Mouse (Mus musculus) gastrocnemius, adult 18-20 months (tissue): ENCODE results near the gene Mypop. TPM values are rescaled to one million over a fixed set of nuclear protein-coding genes. Genes with fewer than 3 reads are reported as not detected.

Experiments used
- DNase-seq: peaks from one replicate; pipeline ENCODE4 v3.0.0; 2021; ENCODE audit warnings: low spot score
- total RNA-seq, 2 experiments: library from RNA; stranded (reverse); gene quantifications; 2 replicates each; pipeline ENCODE4 v1.2.3; 2021

Mypop gene
- total RNA-seq, 2 experiments from 2014 or later = 8.7 to 8.9 TPM

DNA sequence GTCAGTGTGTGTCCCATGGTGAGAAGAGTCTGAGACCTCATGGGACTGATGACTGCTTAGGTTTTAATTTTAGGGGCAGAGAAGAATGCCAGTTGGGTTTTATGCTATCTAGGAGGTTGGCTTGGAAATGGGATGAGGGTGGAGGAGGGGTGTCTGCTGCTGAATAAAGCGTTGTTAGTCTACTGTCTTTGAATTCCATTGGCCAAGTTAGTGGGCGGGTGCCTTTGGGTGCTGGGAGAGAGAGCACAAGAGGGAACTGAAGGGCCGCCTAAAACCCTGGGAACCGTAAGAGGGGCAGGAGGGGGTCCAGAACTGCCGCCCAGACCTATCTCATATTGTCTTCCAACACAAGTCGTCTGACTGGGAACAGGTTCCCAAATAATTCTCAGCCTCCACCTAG, 2.3 kb upstream of the Mypop start:
- no peak for DNase-seq

- DNase-seq = no peak
Observed at GRCm38 (mm10) chr7:18989995-18990394, 1.1 kb upstream of the Mypop start.

- peak; percentile 11 for DNase-seq
Observed at GRCm38 (mm10) chr7:18991660-18992293, 732 bp downstream of the Mypop start.

GRCm38 (mm10) chr7:18992294-18992675, 1.2 kb downstream of the Mypop start:
- DNase-seq = peak; percentile 28

GRCm38 (mm10) chr7:18993036-18993435, 2.0 kb downstream of the Mypop start:
- no peak for DNase-seq

- no peak for DNase-seq
Observed at GRCm38 (mm10) chr7:18998835-18999234, 7.8 kb downstream of the Mypop start.

GRCm38 (mm10) chr7:19000421-19000820, 9.4 kb downstream of the Mypop start:
- DNase-seq = no peak

DNA sequence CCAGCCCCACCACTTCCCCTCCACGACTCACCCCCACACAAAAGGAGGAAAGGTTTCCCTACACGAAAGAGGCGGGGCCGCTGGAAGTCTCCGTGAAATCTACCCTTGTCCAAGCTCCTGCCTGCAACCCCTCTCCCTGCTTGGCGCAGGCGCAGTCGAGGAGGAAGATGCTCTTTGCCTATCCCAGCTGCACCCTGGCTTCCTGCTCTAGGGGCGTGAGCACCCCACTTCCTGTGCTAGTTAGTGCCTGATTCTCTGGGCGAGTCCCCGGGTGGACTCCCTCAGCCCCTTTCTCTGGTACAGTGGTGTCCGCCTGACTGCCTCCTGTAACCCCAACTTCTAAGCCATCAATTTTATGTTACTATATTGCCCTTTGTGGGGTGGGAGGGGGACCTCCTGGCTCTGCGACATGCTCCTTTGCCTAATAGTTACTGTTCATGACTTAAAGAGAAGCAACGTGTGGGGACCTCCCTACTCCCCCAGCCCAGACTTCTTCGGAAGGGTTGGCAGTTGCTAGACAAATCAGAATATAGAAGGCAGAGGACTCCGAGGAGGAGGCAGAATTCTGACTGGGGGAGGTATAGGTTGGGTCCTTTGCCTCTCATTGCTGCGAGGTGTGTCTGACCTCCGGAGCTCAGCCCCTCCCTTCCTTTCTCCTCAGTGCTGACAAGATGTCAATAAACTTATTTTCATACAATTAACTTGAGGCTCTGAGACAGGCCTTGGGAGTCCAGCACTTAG, 10.2 kb downstream of the Mypop start:
- DNase-seq = peak; percentile 46

GRCm38 (mm10) chr7:19001807-19002085, 10.7 kb downstream of the Mypop start:
- no peak for DNase-seq

DNA sequence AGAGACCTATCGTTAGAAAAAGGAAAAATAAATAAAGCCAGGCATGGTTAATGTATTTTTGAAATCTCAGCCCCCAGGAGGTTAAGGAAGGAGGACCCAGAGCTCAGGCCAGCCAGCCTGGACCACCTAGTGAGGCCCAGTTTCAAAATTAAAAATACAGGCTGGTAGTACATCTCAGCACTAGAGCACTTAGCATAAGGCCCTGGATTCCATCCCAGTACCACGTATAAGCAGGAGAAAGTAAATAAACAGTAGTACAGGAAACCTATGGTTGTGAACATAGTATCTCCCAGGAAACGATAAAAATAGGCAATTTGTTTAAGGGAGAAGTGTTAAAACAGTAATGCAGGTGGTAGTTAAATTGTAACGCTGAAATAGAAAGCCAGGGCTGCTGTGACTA, 11.1 kb downstream of the Mypop start:
- no peak for DNase-seq

DNA sequence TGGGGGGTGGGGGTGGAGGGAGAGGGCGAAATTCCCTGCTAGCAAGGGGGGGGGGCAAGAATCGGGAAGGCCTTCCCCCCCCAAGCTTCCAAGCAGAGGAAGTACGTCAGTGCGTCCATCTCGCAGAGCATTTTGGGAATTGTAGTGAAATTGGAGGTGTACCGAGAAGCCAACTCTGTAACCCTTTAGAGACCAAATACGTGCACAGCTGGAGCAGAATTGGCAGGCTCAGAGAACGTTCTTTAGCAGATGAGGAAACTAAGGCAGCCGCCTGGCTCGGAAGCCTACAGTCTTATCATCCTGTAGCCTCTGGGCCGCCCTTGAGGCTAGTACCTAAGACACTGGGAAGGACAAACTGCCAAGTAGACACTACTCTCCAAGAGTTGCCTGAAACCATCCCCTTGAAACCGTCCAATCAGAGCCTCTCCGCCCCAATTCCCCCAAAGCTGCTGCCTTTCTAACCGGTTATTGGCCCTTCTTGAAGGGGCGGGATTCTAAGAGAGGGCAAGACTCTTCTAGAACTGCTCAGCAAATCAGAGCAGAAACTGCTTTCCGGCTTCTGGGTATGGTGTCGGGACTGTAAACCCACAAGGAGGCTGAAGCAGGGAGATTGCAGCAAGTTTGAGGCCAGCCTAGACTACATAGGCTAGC, 11.9 kb downstream of the Mypop start:
- peak; percentile 85 for DNase-seq

DNA sequence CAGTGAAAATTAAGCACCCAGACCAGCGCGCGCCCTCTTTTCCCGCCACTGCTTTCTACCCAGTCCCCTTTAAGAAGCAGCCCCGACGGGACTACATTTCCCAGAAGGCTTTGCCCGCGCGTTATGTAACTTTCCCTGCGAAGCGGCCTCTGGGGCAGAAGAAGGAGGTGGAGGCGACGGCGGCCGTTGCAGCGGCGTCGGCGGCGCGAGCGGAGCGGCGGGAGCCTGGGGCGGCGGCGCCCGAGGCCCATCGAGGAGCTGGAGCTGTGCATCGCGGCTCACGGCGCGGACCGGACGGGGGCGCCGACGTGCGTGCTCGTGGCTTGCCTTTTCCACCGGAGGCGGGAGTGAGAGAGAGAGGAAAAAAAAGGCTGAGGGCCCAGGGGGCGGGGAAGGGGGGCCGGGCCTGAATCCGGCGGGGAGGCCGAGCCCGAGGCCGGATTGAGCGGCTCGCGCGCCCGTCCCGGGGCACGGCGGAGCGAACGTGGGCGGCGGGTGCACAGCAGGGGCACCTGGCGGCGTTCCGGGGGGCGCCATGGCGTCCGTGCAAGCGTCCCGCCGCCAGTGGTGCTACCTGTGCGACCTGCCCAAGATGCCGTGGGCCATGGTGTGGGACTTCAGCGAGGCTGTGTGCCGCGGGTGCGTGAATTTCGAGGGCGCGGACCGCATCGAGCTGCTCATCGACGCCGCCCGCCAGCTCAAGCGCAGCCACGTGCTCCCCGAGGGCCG, 13.0 kb downstream of the Mypop start, which contains the start of gene Irf2bp1:
Irf2bp1 (plus strand) TSS at position 143 of the 729 bp plus-strand sequence.
- peak; percentile 97 for DNase-seq

DNA sequence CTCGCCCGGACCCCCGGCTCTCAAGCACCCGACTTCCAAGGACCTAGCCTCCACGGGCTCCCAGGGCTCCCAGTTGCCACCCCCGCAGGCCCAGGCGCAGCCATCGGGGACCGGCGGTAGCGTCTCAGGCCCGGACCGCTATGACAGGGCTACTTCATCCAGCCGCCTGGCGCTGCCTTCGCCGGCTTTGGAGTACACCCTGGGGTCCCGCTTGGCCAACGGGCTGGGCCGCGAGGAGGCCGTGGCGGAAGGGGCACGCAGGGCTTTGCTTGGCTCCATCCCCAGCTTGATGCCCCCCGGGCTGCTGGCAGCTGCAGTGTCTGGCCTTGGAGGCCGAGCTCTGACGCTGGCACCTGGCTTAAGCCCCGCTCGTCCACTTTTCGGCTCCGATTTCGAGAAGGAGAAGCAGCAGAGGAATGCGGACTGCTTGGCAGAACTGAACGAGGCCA, 13.6 kb downstream of the Mypop start:
- DNase-seq = no peak

GRCm38 (mm10) chr7:19005417-19006121, 14.5 kb downstream of the Mypop start:
- no peak for DNase-seq

GRCm38 (mm10) chr7:19006476-19006875, 15.4 kb downstream of the Mypop start:
- peak; percentile 84 for DNase-seq

DNA sequence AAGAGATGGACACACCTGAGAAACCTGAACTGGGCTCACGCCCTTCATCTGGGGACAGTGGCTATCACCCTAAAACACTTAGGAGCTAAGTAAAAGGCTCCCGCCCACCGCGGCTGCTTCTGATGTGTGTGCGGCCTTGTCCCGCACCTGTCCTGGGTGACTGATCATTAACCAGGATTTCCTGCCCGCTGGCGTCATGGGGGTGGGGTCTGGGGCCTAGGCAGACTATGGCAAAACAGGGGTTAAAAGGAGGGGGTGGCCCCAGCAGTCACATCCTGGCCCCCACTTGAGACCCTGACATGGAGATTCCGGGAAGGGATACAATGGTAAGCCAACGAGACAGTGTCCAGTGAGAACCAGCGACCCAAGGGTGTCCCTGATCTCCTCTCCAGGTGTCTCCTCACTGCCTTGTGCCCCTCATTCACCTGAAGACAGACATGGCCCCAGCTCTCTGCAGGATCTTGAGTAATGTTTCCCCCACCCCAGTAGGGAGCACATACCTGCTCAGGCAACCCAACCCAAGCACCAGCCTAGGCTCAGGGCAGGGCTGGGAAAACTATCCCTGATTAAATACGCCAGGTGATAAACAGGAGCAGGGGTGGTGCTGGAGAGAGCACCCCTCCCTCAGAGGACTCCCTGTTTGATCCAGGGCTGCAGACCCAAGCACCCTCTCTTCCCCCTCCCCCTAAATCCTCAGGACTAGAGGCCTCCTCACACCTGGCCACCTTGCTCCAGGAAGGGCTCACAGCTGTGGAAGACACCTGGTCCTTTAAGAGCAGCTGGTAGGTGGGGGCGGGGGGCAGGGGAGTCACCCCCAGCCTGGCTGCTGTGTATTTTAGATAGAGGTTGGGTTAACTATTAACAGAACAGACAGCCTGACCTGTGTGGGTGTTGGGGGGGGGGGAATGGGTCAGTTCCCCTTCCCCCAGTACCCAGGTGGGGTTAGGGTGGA, 16.3 kb downstream of the Mypop start:
- DNase-seq = no peak

DNA sequence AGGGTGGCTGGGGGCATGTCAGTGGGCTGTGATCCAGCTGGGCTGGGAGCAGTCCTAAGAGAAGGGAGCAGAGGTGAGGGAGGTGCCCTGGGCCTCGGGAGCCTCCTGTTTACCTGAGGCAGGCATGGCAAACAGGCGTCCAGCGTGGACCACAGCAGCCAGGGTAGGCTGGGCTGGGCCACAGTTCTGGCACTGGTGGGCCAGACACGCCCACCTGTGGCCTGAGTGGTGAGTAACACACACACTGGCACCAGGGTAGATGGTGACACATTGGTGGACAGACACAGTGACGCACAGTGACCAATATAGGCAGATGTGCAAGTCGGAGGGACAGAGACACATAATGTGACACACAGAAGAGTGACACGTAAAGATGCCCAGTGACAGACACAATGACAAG, 19.5 kb downstream of the Mypop start:
- no peak for DNase-seq

DNA sequence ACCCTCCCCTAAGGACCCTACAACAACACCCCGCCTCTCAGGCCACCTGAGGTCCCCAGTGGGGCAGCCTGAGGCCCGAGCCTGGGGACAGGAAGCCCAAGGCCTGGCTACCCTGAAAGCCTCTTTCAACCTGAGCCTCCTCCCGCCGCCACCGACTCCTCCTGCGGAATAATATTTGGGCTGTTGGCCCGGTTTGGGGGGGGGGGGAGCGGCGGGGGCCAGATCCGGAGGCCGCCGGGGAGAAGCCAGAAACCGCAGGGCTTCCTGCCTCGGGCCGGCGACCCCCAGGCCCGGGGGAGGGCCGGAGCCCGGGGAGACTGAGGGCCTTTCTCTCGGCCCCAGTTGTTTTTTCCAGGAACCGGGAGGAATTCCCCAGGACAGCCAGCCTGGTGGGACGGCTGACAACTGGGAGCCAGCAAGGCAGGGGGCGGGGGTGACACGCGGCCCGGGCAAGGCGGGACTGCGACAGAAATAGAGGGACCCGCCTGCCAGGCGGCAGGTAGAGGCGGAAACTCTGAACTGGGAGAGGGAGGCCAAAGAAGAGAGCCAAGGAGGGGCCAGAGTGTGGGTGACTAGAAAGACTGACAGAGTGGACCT, 21.1 kb downstream of the Mypop start:
- DNase-seq = no peak

DNA sequence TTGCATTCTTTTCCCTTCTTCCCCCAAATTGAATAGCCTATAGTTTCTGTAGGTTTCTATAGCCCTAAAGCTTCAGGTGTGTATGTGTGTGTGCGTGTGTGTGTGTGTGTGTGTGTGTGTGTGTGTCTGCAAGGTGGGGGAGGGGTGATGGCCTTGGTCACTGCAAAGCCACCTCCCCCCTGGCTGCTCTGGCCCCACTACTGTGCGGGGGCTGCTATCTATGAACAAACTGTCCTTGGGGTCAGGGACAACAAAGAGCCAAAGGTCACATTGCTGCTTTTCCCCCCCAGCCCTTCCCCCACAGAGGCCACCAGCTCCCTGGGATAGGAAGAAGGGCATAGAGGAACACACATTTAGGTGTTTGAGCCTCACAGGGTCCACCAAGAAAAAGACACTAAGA, 21.8 kb downstream of the Mypop start:
- no peak for DNase-seq

GRCm38 (mm10) chr7:19014452-19014851, 23.4 kb downstream of the Mypop start:
- DNase-seq = no peak
